Mouse (Mus musculus) spleen, adult 2 months (tissue): ENCODE data around the gene Fancf. TPM values are rescaled to one million over a fixed set of nuclear protein-coding genes. Genes with fewer than 3 reads are reported as not detected.

Source experiments
- DNase-seq, 2 experiments: peaks; one replicate each; pipeline versions ENCODE4 v3.0.0 to v3.0.0-alpha.2; 2012 to 2021; ENCODE audit warnings: low spot score in 2 of 2, low read depth in 1 of 2
- H3K27ac ChIP-seq: fragments of 200-500 bp; 2 replicates; pipeline ENCODE4 v1.5.1; 2012; ENCODE audit warnings: low read length, inconsistent platforms; ENCODE audit not compliant: insufficient read depth
- H3K27me3 ChIP-seq: fragments of 200-500 bp; 2 replicates; pipeline ENCODE4 v1.6.1; 2012; ENCODE audit warnings: mild to moderate bottlenecking, moderate library complexity, low read length, inconsistent platforms; ENCODE audit not compliant: control insufficient read depth, insufficient read depth
- H3K36me3 ChIP-seq: fragments of 200-500 bp; 2 replicates; pipeline ENCODE4 v1.6.1; 2012; ENCODE audit warnings: mild to moderate bottlenecking, low read length, inconsistent platforms; ENCODE audit not compliant: control insufficient read depth, insufficient read depth
- H3K4me1 ChIP-seq: fragments of 200-500 bp; 2 replicates; pipeline ENCODE4 v1.6.1; 2011; ENCODE audit warnings: inconsistent platforms; ENCODE audit not compliant: control insufficient read depth, insufficient read depth, insufficient read length
- H3K4me3 ChIP-seq: fragments of 200-500 bp; 2 replicates; pipeline ENCODE4 v1.5.1; 2011; ENCODE audit warnings: mild to moderate bottlenecking, inconsistent platforms; ENCODE audit not compliant: insufficient read depth, insufficient read length; ENCODE audit errors: extremely low read depth
- CTCF ChIP-seq: fragments of 200-500 bp; IDR thresholded peaks from 2 replicates; pipeline ENCODE4 v1.5.1; 2011; ENCODE audit warnings: mild to moderate bottlenecking, inconsistent platforms; ENCODE audit not compliant: insufficient read depth, insufficient read length, insufficient replicate concordance; ENCODE audit errors: extremely low read depth
- POLR2A ChIP-seq: fragments of 200-500 bp; IDR thresholded peaks from 2 replicates; pipeline ENCODE4 v1.6.1; 2011; ENCODE audit warnings: low read depth, low read length, inconsistent platforms
- WGBS: fragments of 180-500 bp; shearing (Covaris S2); methylation state at CpG from one replicate; pipeline ENCODE4 v1.1.7; 2018; 5-methylcytosine and 5-hydroxymethylcytosine counted together
- polyA plus RNA-seq: library from polyadenylated mRNA; depleted of rRNA; stranded (reverse); fragments of >200 nt; gene quantifications from 2 replicates; pipeline ENCODE4 v1.2.3, GENCODE M21; 2012; rRNA removed

Gene Fancf
- polyA plus RNA-seq, 1 experiment = 6.3 TPM

DNA sequence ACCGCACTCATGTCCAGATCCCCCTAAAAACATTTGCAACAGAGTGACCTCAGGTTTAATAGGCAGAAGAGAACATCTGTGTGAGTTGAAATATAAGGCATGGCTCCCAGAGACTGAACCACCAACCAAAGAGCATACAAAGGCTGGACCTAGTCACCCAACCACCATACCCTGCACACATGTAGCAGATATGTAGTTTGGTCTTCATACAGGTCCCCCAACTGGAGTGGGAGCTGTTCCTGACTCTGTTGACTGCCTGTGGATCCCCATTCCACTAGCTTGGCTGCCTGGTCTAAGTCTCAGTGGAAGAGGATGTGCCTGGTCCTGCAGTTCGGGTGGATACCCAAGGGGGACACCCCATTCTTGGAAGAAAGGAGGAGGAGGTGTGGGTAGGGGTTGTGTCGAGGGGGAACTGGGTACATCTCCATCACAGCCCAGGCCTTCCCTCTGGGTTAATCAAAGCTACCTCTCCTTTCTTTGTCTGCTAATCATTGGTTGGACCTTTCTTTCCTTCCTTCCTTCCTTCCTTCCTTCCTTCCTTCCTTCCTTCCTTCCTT lies 45.7 kb downstream of the Fancf start:
- Histone ChIP-seq H3K36me3 (no peaks in the 10 kb centered on the region), H3K4me3 (no peak overlapping the region), H3K4me1 (no peaks in the 10 kb centered on the region), H3K27me3 (no peaks in the 10 kb centered on the region), H3K27ac (no peak overlapping the region)
- DNase-seq = no peak
- TF ChIP-seq CTCF (no peak), POLR2A (no peak)
- 58% methylated on average over 3 of the region's 3 CpGs for WGBS

DNA sequence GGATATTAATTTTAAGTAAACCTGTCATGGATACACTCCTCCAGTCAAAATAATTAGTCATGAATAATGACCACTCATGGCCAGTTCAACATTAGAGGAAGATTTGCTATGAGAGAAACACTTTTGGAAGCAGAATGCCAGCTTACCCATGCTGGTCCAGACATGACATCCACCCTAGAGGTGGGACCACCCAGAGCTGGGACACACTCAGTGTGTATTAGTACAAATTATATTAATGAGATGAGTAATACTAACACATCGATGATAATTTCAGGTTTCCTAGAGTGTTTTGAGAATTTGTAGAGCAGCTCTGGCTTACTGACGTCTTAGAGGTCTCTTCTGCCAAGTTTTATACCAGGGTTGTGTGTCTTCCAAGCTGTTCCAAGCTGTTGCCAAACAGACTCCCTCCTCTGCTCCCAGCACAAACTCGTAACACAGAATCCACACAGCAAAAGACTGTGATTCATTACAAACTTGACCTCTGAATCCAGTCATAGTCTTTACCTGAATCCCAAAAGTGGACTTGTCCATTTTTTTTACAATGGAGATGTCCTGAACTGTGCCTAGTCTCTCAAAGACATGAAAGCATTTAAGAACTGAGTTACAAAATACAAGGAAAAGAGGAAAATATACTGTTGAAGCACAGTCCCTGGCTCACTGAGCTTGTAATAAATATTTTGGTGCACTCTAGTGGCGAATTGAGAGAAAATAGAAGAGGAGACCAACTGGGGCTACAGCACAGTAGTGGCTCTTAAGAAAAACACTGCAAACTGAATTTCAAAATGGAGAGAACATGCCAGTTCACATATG lies 46.4 kb downstream of the Fancf start:
- no peak for TF ChIP-seq POLR2A
- no peak for TF ChIP-seq CTCF
- 64% methylated on average over 4 of the region's 4 CpGs for WGBS
- Histone ChIP-seq H3K4me3 (no peak overlapping the region), H3K36me3 (no peaks in the 10 kb centered on the region), H3K27me3 (no peaks in the 10 kb centered on the region), H3K27ac (no peak overlapping the region), H3K4me1 (no peaks in the 10 kb centered on the region)
- DNase-seq = no peak

Other genes starting within 250 kb of the Fancf start
- not detected in 2 replicates for gene Slc17a6, start 240.3 kb downstream of the Fancf start, polyA plus RNA-seq
- gene Gas2, start 252 bp downstream of the Fancf start, polyA plus RNA-seq = 0.69 and 0.87 TPM in 2 replicates
- gene Svip, start 143.8 kb upstream of the Fancf start, polyA plus RNA-seq = 0.68 and 1.0 TPM in 2 replicates
- not detected in 2 replicates for gene 1700015G11Rik, start 153.5 kb upstream of the Fancf start, polyA plus RNA-seq